Mouse (Mus musculus) right cerebral cortex, adult 2 months (tissue): Measurements from ENCODE around the gene Erlin1.

Source experiments
- DNase-seq, 2 experiments: peaks; one replicate each; pipeline ENCODE4 v3.0.0; 2021 to 2022; ENCODE audit warnings: low spot score in 2 of 2

The Erlin1 gene

GRCm38 (mm10) chr19:43998802-43999527 is 70.6 kb downstream of the Erlin1 start:
- DNase-seq = no peak

GRCm38 (mm10) chr19:43998101-43998500 is 71.5 kb downstream of the Erlin1 start:
- DNase-seq = peak; percentile 72 to 80

GRCm38 (mm10) chr19:43995427-43995826 is 74.2 kb downstream of the Erlin1 start:
- no peak for DNase-seq

GRCm38 (mm10) chr19:43992464-43992863 is 77.1 kb downstream of the Erlin1 start:
- no peak for DNase-seq

GRCm38 (mm10) chr19:43990362-43990761 is 79.2 kb downstream of the Erlin1 start:
- no peak for DNase-seq

- no peak for DNase-seq
Measured at GRCm38 (mm10) chr19:43986069-43986794, 83.4 kb downstream of the Erlin1 start, which contains the start of gene Cpn1. Cpn1 (minus strand) TSS chr19:43986556.
